Mouse (Mus musculus): ENCODE measurements around the gene Oas1a. TPM values are rescaled to one million over a fixed set of nuclear protein-coding genes. Genes with fewer than 3 reads are reported as not detected.

Gene Oas1a
- polyA plus RNA-seq, 1 experiment: not detected

GRCm38 (mm10) chr5:120871469-120871868, 35.9 kb downstream of the Oas1a start:
- no peaks in the 10 kb centered on the region; the same call in 1 of the 2 replicates for H3K9me3 ChIP-seq (ENCODE audit: control insufficient read depth, low read length)
- TF ChIP-seq TAL1 (IDR thresholded peaks at IDR 0.05; ENCODE audit: low read length): no peak
- no peak for TF ChIP-seq GATA1 (IDR thresholded peaks at IDR 0.05; ENCODE audit: low read length)
- no peaks in the 10 kb centered on the region for H3K4me1 ChIP-seq (ENCODE audit: control insufficient read depth)
- H3K36me3 ChIP-seq (ENCODE audit: control insufficient read depth): no peaks in the 10 kb centered on the region
- H3K27me3 ChIP-seq (ENCODE audit: control insufficient read depth): no peaks in the 10 kb centered on the region
- H3K4me3 ChIP-seq (replicated peaks): no peak overlapping the region

- no peak overlapping the region for H3K4me3 ChIP-seq (replicated peaks)
- TF ChIP-seq GATA1 (IDR thresholded peaks at IDR 0.05; ENCODE audit: low read length) (no peak), TAL1 (IDR thresholded peaks at IDR 0.05; ENCODE audit: low read length) (no peak)
- H3K9me3 ChIP-seq (ENCODE audit: control insufficient read depth, low read length): no peaks in the 10 kb centered on the region; the same call in 1 of the 2 replicates
- H3K36me3 ChIP-seq (ENCODE audit: control insufficient read depth): no peaks in the 10 kb centered on the region
- H3K4me1 ChIP-seq (ENCODE audit: control insufficient read depth): no peaks in the 10 kb centered on the region
- no peaks in the 10 kb centered on the region for H3K27me3 ChIP-seq (ENCODE audit: control insufficient read depth)
Observed at GRCm38 (mm10) chr5:120870782-120871181, 36.5 kb downstream of the Oas1a start.

- H3K27me3 ChIP-seq (ENCODE audit: control insufficient read depth): no peaks in the 10 kb centered on the region
- no peaks in the 10 kb centered on the region for H3K36me3 ChIP-seq (ENCODE audit: control insufficient read depth)
- TF ChIP-seq GATA1 (IDR thresholded peaks at IDR 0.05; ENCODE audit: low read length): no peak
- no peaks in the 10 kb centered on the region for H3K4me1 ChIP-seq (ENCODE audit: control insufficient read depth)
- no peak overlapping the region for H3K4me3 ChIP-seq (replicated peaks)
- H3K9me3 ChIP-seq (ENCODE audit: control insufficient read depth, low read length): no peaks in the 10 kb centered on the region; the same call in 1 of the 2 replicates
Observed at GRCm38 (mm10) chr5:120870081-120870480, 37.2 kb downstream of the Oas1a start.

- Histone ChIP-seq H3K9me3 (ENCODE audit: control insufficient read depth, low read length) (no peaks in the 10 kb centered on the region; the same call in 1 of the 2 replicates), H3K36me3 (ENCODE audit: control insufficient read depth) (no peaks in the 10 kb centered on the region), H3K4me3 (replicated peaks) (no peak overlapping the region), H3K4me1 (ENCODE audit: control insufficient read depth) (no peaks in the 10 kb centered on the region), H3K27me3 (ENCODE audit: control insufficient read depth) (no peaks in the 10 kb centered on the region)
- TF ChIP-seq GATA1 (IDR thresholded peaks at IDR 0.05; ENCODE audit: low read length): no peak
- no peak for TF ChIP-seq TAL1 (IDR thresholded peaks at IDR 0.05; ENCODE audit: low read length)
Observed at GRCm38 (mm10) chr5:120869436-120870015, 37.8 kb downstream of the Oas1a start.

- TF ChIP-seq GATA1 (IDR thresholded peaks at IDR 0.05; ENCODE audit: low read length) (no peak), TAL1 (IDR thresholded peaks at IDR 0.05; ENCODE audit: low read length) (no peak)
- Histone ChIP-seq H3K4me3 (replicated peaks) (no peak overlapping the region), H3K36me3 (ENCODE audit: control insufficient read depth) (no peaks in the 10 kb centered on the region), H3K27me3 (ENCODE audit: control insufficient read depth) (no peaks in the 10 kb centered on the region), H3K9me3 (ENCODE audit: control insufficient read depth, low read length) (no peaks in the 10 kb centered on the region; the same call in 1 of the 2 replicates), H3K4me1 (ENCODE audit: control insufficient read depth) (no peaks in the 10 kb centered on the region)
Observed at GRCm38 (mm10) chr5:120865336-120865860, 41.9 kb downstream of the Oas1a start.

- H3K9me3 ChIP-seq (ENCODE audit: control insufficient read depth, low read length): no peaks in the 10 kb centered on the region
- H3K4me3 ChIP-seq (replicated peaks): no peak within 1 kb of the TSS
- no peak for TF ChIP-seq TAL1 (IDR thresholded peaks at IDR 0.05; ENCODE audit: low read length)
- TF ChIP-seq GATA1 (IDR thresholded peaks at IDR 0.05; ENCODE audit: low read length): no peak
- no peaks in the 10 kb centered on the region for H3K4me1 ChIP-seq (ENCODE audit: control insufficient read depth)
- H3K27me3 ChIP-seq (ENCODE audit: control insufficient read depth): no peaks in the 10 kb centered on the region
- no peaks in the 10 kb centered on the region for H3K36me3 ChIP-seq (ENCODE audit: control insufficient read depth)
Observed at GRCm38 (mm10) chr5:120861121-120861520, 46.2 kb downstream of the Oas1a start, which contains the start of gene Oas1h. Gene Oas1h (plus strand): TSS chr5:120861421.

- Histone ChIP-seq H3K4me1 (ENCODE audit: control insufficient read depth) (no peaks in the 10 kb centered on the region), H3K9me3 (ENCODE audit: control insufficient read depth, low read length) (no peaks in the 10 kb centered on the region; the same call in 1 of the 2 replicates), H3K4me3 (replicated peaks) (no peak overlapping the region), H3K27me3 (ENCODE audit: control insufficient read depth) (no peaks in the 10 kb centered on the region), H3K36me3 (ENCODE audit: control insufficient read depth) (no peaks in the 10 kb centered on the region)
- TF ChIP-seq TAL1 (IDR thresholded peaks at IDR 0.05; ENCODE audit: low read length) (no peak), GATA1 (IDR thresholded peaks at IDR 0.05; ENCODE audit: low read length) (no peak)
Observed at GRCm38 (mm10) chr5:120859241-120859640, 48.1 kb downstream of the Oas1a start.

- Histone ChIP-seq H3K27me3 (ENCODE audit: control insufficient read depth) (no peaks in the 10 kb centered on the region), H3K4me1 (ENCODE audit: control insufficient read depth) (no peaks in the 10 kb centered on the region), H3K9me3 (ENCODE audit: control insufficient read depth, low read length) (no peaks in the 10 kb centered on the region), H3K4me3 (replicated peaks) (no peak overlapping the region), H3K36me3 (ENCODE audit: control insufficient read depth) (no peaks in the 10 kb centered on the region)
- TF ChIP-seq GATA1 (IDR thresholded peaks at IDR 0.05; ENCODE audit: low read length) (no peak), TAL1 (IDR thresholded peaks at IDR 0.05; ENCODE audit: low read length) (no peak)
Observed at GRCm38 (mm10) chr5:120849601-120850136, 57.7 kb downstream of the Oas1a start.

- H3K9me3 ChIP-seq (ENCODE audit: control insufficient read depth, low read length): no peaks in the 10 kb centered on the region
- TF ChIP-seq TAL1 (IDR thresholded peaks at IDR 0.05; ENCODE audit: low read length) (no peak), GATA1 (IDR thresholded peaks at IDR 0.05; ENCODE audit: low read length) (no peak)
- no peaks in the 10 kb centered on the region for H3K27me3 ChIP-seq (ENCODE audit: control insufficient read depth)
- no peaks in the 10 kb centered on the region for H3K36me3 ChIP-seq (ENCODE audit: control insufficient read depth)
- no peaks in the 10 kb centered on the region for H3K4me1 ChIP-seq (ENCODE audit: control insufficient read depth)
- H3K4me3 ChIP-seq (replicated peaks): no peak within 1 kb of the TSS
Observed at GRCm38 (mm10) chr5:120847067-120847466, 60.3 kb downstream of the Oas1a start, which contains the start of gene Oas1f. Gene Oas1f (plus strand): TSS chr5:120847367.

Other genes starting within 250 kb of the Oas1a start
- gene Dtx1, start 195.6 kb downstream of the Oas1a start, polyA plus RNA-seq (2012): not detected in 2 replicates
- 0.02 TPM in 1 of 2 replicates, not detected in the other for gene Oas2, start 157.7 kb downstream of the Oas1a start, polyA plus RNA-seq (2012)
- gene Oas3, start 129.9 kb downstream of the Oas1a start, polyA plus RNA-seq (2012): 0.02 TPM in 2 replicates
- gene Oas1e, start 112.0 kb downstream of the Oas1a start, polyA plus RNA-seq (2012): not detected in 2 replicates
- not detected in 2 replicates for gene Oas1c, start 95.0 kb downstream of the Oas1a start, polyA plus RNA-seq (2012)
- gene Oas1f, start 60.2 kb downstream of the Oas1a start, polyA plus RNA-seq (2012): not detected in 2 replicates
- gene Oas1h, start 46.1 kb downstream of the Oas1a start, polyA plus RNA-seq (2012): not detected in 2 replicates
- not detected in 2 replicates for gene Oas1g, start 19.9 kb downstream of the Oas1a start, polyA plus RNA-seq (2012)
- not detected in 2 replicates for gene Oas1d, start 7.0 kb upstream of the Oas1a start, polyA plus RNA-seq (2012)
- gene Rph3a, start 102.6 kb upstream of the Oas1a start, polyA plus RNA-seq (2012): not detected in 2 replicates

All from erythroblast, embryonic 14.5 days (primary cell).